Mouse (Mus musculus) intestine, embryonic 15.5 days (tissue): Measurements from ENCODE around the gene Gm13279. TPM values are rescaled to one million over a fixed set of nuclear protein-coding genes. Genes with fewer than 3 reads are reported as not detected.
"Not testable (repeated sequence)": the region's sequence is repeated elsewhere in the genome, so short reads cannot be mapped to it uniquely, and the experiment has no call there.

ENCODE experiments used
- ATAC-seq: fragments of 200-750 bp; cut with Nextera tagmentation; 2 replicates; pipeline ENCODE4 v1.8.0; 2017; ENCODE audit warnings: moderate TSS enrichment, moderate library complexity
- H3K27ac ChIP-seq: fragments of 300-500 bp; sonication (generic); 2 replicates; pipeline ENCODE4 v1.5.1; 2015; ENCODE audit warnings: mild to moderate bottlenecking, inconsistent platforms
- H3K27me3 ChIP-seq: fragments of 300-500 bp; sonication (generic); replicated peaks from 2 replicates; pipeline ENCODE4 v1.6.1; 2015; ENCODE audit warnings: inconsistent platforms
- H3K36me3 ChIP-seq: fragments of 300-500 bp; sonication (generic); 2 replicates; pipeline ENCODE4 v1.6.1; 2015; ENCODE audit warnings: inconsistent platforms
- H3K4me1 ChIP-seq: fragments of 300-500 bp; sonication (generic); replicated peaks from 2 replicates; pipeline ENCODE4 v1.6.1; 2015; ENCODE audit warnings: inconsistent platforms
- H3K4me2 ChIP-seq: fragments of 300-500 bp; sonication (generic); replicated peaks from 2 replicates; pipeline ENCODE4 v1.6.1; 2015; ENCODE audit warnings: mild to moderate bottlenecking, inconsistent platforms
- H3K4me3 ChIP-seq: fragments of 300-500 bp; sonication (generic); replicated peaks from 2 replicates; pipeline ENCODE4 v1.5.1; 2015; ENCODE audit warnings: inconsistent platforms
- H3K9ac ChIP-seq: fragments of 300-500 bp; sonication (generic); 2 replicates; pipeline ENCODE4 v1.6.1; 2015; ENCODE audit warnings: inconsistent platforms
- H3K9me3 ChIP-seq: fragments of 300-500 bp; sonication (generic); 2 replicates; pipeline ENCODE4 v1.6.1; 2016; ENCODE audit warnings: inconsistent platforms
- WGBS: fragments of 180-500 bp; shearing (Covaris S2); methylation state at CpG from one replicate; pipeline ENCODE4 v1.1.7; 2015; 5-methylcytosine and 5-hydroxymethylcytosine counted together
- polyA plus RNA-seq: library from polyadenylated mRNA; unstranded; fragments of >200 nt; fragmentation: Nextera tagmentation; extraction: Ambion mirVana; gene quantifications from 2 replicates; pipeline ENCODE4 v1.2.1, GENCODE M21; 2015

The Gm13279 gene
- polyA plus RNA-seq, 1 experiment from 2014 or later: not detected

DNA sequence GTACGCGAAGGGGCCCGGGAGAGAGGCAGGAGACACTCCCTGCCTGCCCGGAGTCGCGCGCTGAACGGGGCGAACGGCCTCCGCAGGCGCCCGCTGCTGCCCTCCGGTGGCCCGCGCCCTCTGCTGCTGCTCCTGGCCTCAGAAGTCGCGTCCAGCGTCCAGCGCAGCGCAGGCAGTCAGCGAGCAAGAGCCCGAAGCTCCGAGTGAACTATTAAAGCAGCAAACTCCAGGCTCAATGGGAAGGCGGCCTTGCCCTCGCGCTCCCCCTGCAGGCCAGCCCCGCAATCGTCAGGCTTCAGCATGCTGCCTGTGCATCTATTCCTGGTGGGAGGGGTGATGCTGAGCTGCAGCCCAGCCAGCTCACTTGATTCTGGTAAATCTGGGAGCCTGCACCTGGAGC, 20.6 kb upstream of the Gm13279 start, which contains the start of gene Gm13289:
Gm13289 (plus strand) TSS at position 301 of the 400 bp plus-strand sequence.
- not testable (repeated sequence) for ATAC-seq, H3K9ac ChIP-seq, H3K36me3 ChIP-seq, H3K4me3 ChIP-seq, H3K9me3 ChIP-seq, H3K27ac ChIP-seq, H3K4me2 ChIP-seq, H3K4me1 ChIP-seq, H3K27me3 ChIP-seq
- WGBS: no CpG with 5 or more reads among the region's 29 CpGs

DNA sequence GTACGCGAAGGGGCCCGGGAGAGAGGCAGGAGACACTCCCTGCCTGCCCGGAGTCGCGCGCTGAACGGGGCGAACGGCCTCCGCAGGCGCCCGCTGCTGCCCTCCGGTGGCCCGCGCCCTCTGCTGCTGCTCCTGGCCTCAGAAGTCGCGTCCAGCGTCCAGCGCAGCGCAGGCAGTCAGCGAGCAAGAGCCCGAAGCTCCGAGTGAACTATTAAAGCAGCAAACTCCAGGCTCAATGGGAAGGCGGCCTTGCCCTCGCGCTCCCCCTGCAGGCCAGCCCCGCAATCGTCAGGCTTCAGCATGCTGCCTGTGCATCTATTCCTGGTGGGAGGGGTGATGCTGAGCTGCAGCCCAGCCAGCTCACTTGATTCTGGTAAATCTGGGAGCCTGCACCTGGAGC, 17.6 kb upstream of the Gm13279 start, which contains the start of gene Gm13272:
Gm13272 (plus strand) TSS at position 301 of the 400 bp plus-strand sequence.
- H3K9ac ChIP-seq, H3K4me2 ChIP-seq, H3K9me3 ChIP-seq, H3K4me1 ChIP-seq, ATAC-seq, H3K36me3 ChIP-seq, H3K4me3 ChIP-seq, H3K27me3 ChIP-seq, H3K27ac ChIP-seq: not testable (repeated sequence)
- no CpG with 5 or more reads among the region's 29 CpGs for WGBS

DNA sequence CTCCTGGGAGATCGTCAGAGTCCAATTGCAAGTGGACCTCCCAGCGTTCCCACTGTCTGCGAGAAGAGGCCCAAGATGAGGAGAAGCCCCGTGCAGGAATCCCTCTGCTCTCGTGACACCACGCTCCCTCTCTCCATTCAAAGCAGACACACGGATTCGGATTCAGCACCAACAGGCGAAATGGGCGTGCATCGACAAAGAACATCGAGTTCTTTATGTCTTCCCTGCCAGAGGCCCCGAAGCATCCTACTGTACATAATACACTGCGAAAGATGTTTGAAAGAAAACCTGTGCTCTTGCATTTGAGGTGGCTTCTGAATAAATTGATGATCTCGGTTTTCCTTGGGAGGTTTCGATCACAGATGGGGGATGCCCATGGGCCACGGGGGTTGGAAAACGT, 16.9 kb upstream of the Gm13279 start:
- H3K4me2 ChIP-seq, H3K36me3 ChIP-seq, H3K4me3 ChIP-seq, H3K9ac ChIP-seq, ATAC-seq, H3K9me3 ChIP-seq, H3K27ac ChIP-seq, H3K4me1 ChIP-seq, H3K27me3 ChIP-seq: not testable (repeated sequence)
- WGBS: 54% methylated on average over 16 of the region's 18 CpGs

DNA sequence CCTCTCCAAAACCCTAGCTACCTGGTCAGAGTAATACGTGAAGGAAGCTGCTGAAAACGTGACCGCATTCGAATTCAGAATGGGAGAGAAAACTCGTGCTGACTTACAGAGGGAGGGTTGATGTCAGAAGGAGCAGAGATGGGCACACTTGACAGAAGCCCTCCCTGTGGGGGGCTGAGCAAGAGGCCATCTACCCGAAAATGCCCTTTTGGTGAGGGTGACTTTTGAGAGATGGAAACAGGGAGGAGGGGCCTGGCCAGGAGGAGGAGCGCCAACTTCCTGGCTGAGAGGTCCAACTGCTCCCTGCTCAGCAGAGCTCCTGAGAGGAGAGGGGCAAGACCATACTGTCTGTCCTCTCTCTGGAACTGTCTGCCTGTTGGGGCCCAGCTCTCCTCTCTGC, 15.4 kb upstream of the Gm13279 start, which contains the start of gene Ifnz:
Ifnz (plus strand) TSS at position 301 of the 400 bp plus-strand sequence.
- Histone ChIP-seq H3K4me2 (peak within 1 kb of the TSS; percentile 47), H3K4me3 (0 out of 2 replicates have a peak within 1 kb of the TSS, but pooled peaks have one; percentile 16)
- not testable (repeated sequence) for H3K4me1 ChIP-seq, H3K27ac ChIP-seq, H3K36me3 ChIP-seq, H3K9ac ChIP-seq, H3K9me3 ChIP-seq, ATAC-seq, H3K27me3 ChIP-seq
- WGBS: 21% methylated on average over 4 of the region's 7 CpGs

DNA sequence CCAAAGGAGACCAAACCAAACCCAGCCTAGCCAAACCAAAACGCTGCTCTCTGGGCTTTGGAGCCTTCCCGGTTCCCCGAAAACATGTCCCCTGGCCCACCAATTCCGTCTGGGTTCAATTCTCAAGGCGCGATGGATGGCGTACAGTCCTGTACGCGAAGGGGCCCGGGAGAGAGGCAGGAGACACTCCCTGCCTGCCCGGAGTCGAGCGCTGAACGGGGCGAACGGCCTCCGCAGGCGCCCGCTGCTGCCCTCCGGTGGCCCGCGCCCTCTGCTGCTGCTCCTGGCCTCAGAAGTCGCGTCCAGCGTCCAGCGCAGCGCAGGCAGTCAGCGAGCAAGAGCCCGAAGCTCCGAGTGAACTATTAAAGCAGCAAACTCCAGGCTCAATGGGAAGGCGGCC, 14.9 kb upstream of the Gm13279 start:
- not testable (repeated sequence) for H3K27ac ChIP-seq, H3K36me3 ChIP-seq, ATAC-seq, H3K27me3 ChIP-seq, H3K9ac ChIP-seq, H3K4me1 ChIP-seq, H3K9me3 ChIP-seq
- WGBS: 0% methylated on average over 12 of the region's 31 CpGs
- 0 out of 2 replicates have a peak overlapping the region, but pooled peaks have one; percentile 16 for H3K4me3 ChIP-seq
- peak overlapping the region; percentile 47 for H3K4me2 ChIP-seq

DNA sequence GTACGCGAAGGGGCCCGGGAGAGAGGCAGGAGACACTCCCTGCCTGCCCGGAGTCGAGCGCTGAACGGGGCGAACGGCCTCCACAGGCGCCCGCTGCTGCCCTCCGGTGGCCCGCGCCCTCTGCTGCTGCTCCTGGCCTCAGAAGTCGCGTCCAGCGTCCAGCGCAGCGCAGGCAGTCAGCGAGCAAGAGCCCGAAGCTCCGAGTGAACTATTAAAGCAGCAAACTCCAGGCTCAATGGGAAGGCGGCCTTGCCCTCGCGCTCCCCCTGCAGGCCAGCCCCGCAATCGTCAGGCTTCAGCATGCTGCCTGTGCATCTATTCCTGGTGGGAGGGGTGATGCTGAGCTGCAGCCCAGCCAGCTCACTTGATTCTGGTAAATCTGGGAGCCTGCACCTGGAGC, 11.8 kb upstream of the Gm13279 start, which contains the start of gene Gm13276:
Gm13276 (plus strand) TSS at position 301 of the 400 bp plus-strand sequence.
- not testable (repeated sequence) for H3K9me3 ChIP-seq, ATAC-seq, H3K27ac ChIP-seq, H3K36me3 ChIP-seq, H3K4me3 ChIP-seq, H3K4me2 ChIP-seq, H3K27me3 ChIP-seq, H3K4me1 ChIP-seq, H3K9ac ChIP-seq
- no CpG with 5 or more reads among the region's 27 CpGs for WGBS

DNA sequence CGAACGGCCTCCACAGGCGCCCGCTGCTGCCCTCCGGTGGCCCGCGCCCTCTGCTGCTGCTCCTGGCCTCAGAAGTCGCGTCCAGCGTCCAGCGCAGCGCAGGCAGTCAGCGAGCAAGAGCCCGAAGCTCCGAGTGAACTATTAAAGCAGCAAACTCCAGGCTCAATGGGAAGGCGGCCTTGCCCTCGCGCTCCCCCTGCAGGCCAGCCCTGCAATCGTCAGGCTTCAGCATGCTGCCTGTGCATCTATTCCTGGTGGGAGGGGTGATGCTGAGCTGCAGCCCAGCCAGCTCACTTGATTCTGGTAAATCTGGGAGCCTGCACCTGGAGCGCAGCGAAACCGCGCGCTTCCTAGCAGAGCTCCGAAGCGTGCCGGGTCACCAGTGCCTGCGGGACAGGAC, 8.8 kb upstream of the Gm13279 start, which contains the start of gene Gm13277:
Gm13277 (plus strand) TSS at position 231 of the 400 bp plus-strand sequence.
- not testable (repeated sequence) for H3K9ac ChIP-seq, H3K36me3 ChIP-seq, H3K4me3 ChIP-seq, H3K9me3 ChIP-seq, H3K27me3 ChIP-seq, ATAC-seq, H3K27ac ChIP-seq, H3K4me2 ChIP-seq, H3K4me1 ChIP-seq
- 0% methylated on average over 3 of the region's 28 CpGs for WGBS

DNA sequence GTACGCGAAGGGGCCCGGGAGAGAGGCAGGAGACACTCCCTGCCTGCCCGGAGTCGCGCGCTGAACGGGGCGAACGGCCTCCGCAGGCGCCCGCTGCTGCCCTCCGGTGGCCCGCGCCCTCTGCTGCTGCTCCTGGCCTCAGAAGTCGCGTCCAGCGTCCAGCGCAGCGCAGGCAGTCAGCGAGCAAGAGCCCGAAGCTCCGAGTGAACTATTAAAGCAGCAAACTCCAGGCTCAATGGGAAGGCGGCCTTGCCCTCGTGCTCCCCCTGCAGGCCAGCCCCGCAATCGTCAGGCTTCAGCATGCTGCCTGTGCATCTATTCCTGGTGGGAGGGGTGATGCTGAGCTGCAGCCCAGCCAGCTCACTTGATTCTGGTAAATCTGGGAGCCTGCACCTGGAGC, 5.9 kb upstream of the Gm13279 start, which contains the start of gene Gm13278:
Gm13278 (plus strand) TSS at position 301 of the 400 bp plus-strand sequence.
- H3K27me3 ChIP-seq, H3K4me2 ChIP-seq, H3K4me1 ChIP-seq, H3K4me3 ChIP-seq, H3K9me3 ChIP-seq, H3K27ac ChIP-seq, H3K36me3 ChIP-seq, ATAC-seq, H3K9ac ChIP-seq: not testable (repeated sequence)
- no CpG with 5 or more reads among the region's 28 CpGs for WGBS

DNA sequence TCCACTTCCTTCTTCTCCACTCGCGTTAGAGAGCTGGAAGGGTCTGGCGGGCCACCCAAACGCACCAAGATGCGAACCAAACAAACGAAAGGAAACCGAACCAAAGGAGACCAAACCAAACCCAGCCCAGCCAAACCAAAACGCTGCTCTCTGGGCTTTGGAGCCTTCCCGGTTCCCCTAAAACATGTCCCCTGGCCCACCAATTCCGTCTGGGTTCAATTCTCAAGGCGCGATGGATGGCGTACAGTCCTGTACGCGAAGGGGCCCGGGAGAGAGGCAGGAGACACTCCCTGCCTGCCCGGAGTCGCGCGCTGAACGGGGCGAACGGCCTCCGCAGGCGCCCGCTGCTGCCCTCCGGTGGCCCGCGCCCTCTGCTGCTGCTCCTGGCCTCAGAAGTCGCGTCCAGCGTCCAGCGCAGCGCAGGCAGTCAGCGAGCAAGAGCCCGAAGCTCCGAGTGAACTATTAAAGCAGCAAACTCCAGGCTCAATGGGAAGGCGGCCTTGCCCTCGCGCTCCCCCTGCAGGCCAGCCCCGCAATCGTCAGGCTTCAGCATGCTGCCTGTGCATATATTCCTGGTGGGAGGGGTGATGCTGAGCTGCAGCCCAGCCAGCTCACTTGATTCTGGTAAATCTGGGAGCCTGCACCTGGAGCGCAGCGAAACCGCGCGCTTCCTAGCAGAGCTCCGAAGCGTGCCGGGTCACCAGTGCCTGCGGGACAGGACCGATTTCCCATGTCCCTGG, 3.1 kb upstream of the Gm13279 start, which contains the start of gene Gm13275:
Gm13275 (plus strand) TSS at position 552 of the 740 bp plus-strand sequence.
- not testable (repeated sequence) for ATAC-seq, H3K9me3 ChIP-seq, H3K36me3 ChIP-seq, H3K27me3 ChIP-seq, H3K27ac ChIP-seq, H3K4me3 ChIP-seq, H3K4me1 ChIP-seq, H3K4me2 ChIP-seq, H3K9ac ChIP-seq
- WGBS: 2% methylated on average over 15 of the region's 52 CpGs

DNA sequence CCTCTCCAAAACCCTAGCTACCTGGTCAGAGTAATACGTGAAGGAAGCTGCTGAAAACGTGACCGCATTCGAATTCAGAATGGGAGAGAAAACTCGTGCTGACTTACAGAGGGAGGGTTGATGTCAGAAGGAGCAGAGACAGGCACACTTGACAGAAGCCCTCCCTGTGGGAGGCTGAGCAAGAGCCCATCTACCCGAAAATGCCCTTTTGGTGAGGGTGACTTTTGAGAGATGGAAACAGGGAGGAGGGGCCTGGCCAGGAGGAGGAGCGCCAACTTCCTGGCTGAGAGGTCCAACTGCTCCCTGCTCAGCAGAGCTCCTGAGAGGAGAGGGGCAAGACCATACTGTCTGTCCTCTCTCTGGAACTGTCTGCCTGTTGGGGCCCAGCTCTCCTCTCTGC, 2.2 kb downstream of the Gm13279 start, which contains the start of gene Gm13285:
Gm13285 (plus strand) TSS at position 301 of the 400 bp plus-strand sequence.
- H3K4me1 ChIP-seq, H3K4me3 ChIP-seq: not testable (repeated sequence)

DNA sequence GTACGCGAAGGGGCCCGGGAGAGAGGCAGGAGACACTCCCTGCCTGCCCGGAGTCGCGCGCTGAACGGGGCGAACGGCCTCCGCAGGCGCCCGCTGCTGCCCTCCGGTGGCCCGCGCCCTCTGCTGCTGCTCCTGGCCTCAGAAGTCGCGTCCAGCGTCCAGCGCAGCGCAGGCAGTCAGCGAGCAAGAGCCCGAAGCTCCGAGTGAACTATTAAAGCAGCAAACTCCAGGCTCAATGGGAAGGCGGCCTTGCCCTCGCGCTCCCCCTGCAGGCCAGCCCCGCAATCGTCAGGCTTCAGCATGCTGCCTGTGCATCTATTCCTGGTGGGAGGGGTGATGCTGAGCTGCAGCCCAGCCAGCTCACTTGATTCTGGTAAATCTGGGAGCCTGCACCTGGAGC, 5.8 kb downstream of the Gm13279 start, which contains the start of gene Gm13287:
Gm13287 (plus strand) TSS at position 301 of the 400 bp plus-strand sequence.
- not testable (repeated sequence) for ATAC-seq
- WGBS: no CpG with 5 or more reads among the region's 29 CpGs

More for the DNA sequence above, 2.2 kb downstream of the Gm13279 start, which contains the start of gene Gm13285:
- 10% methylated on average over 5 of the region's 7 CpGs for WGBS
- H3K9me3 ChIP-seq, H3K4me2 ChIP-seq, H3K27ac ChIP-seq, H3K36me3 ChIP-seq, ATAC-seq, H3K9ac ChIP-seq, H3K27me3 ChIP-seq: not testable (repeated sequence)

DNA sequence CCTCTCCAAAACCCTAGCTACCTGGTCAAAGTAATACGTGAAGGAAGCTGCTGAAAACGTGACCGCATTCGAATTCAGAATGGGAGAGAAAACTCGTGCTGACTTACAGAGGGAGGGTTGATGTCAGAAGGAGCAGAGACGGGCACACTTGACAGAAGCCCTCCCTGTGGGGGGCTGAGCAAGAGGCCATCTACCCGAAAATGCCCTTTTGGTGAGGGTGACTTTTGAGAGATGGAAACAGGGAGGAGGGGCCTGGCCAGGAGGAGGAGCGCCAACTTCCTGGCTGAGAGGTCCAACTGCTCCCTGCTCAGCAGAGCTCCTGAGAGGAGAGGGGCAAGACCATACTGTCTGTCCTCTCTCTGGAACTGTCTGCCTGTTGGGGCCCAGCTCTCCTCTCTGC, 8.0 kb downstream of the Gm13279 start, which contains the start of gene Gm13288:
Gm13288 (plus strand) TSS at position 301 of the 400 bp plus-strand sequence.
- ATAC-seq, H3K9me3 ChIP-seq, H3K27ac ChIP-seq, H3K4me1 ChIP-seq, H3K4me3 ChIP-seq, H3K36me3 ChIP-seq, H3K27me3 ChIP-seq, H3K9ac ChIP-seq: not testable (repeated sequence)
- H3K4me2 ChIP-seq: 0 out of 2 replicates have a peak within 1 kb of the TSS, but pooled peaks have one; percentile 41
- WGBS: no CpG with 5 or more reads among the region's 8 CpGs

More for the DNA sequence above, 5.8 kb downstream of the Gm13279 start, which contains the start of gene Gm13287:
- H3K4me3 ChIP-seq, H3K9me3 ChIP-seq, H3K9ac ChIP-seq, H3K27me3 ChIP-seq, H3K36me3 ChIP-seq, H3K27ac ChIP-seq, H3K4me1 ChIP-seq: not testable (repeated sequence)
- H3K4me2 ChIP-seq: peak within 1 kb of the TSS; percentile 28; the same call in 1 of the 2 replicates
